Mouse (Mus musculus) testis, adult 2 months (tissue): Measurements from ENCODE around the gene Ptrhd1. TPM values are rescaled to one million over a fixed set of nuclear protein-coding genes. Genes with fewer than 3 reads are reported as not detected.

ENCODE experiments used
- H3K27ac ChIP-seq: fragments of 200-500 bp; 2 replicates; pipeline ENCODE4 v1.5.1; 2012; ENCODE audit warnings: low read depth, low read length; ENCODE audit not compliant: control insufficient read depth, insufficient read depth
- H3K27me3 ChIP-seq: fragments of 200-500 bp; 2 replicates; pipeline ENCODE4 v1.6.1; 2012; ENCODE audit warnings: mild to moderate bottlenecking, low read length, moderate library complexity; ENCODE audit not compliant: control insufficient read depth, insufficient read depth
- H3K36me3 ChIP-seq: fragments of 200-500 bp; 2 replicates; pipeline ENCODE4 v1.6.1; 2012; ENCODE audit warnings: mild to moderate bottlenecking, low read length; ENCODE audit not compliant: control insufficient read depth, insufficient read depth
- H3K4me1 ChIP-seq: fragments of 200-500 bp; 2 replicates; pipeline ENCODE4 v1.6.1; 2012; ENCODE audit warnings: low read length; ENCODE audit not compliant: control insufficient read depth, insufficient read depth
- H3K4me3 ChIP-seq: fragments of 200-500 bp; 2 replicates; pipeline ENCODE4 v1.5.1; 2012; ENCODE audit warnings: low read depth, mild to moderate bottlenecking, low read length, moderate library complexity, mixed read lengths; ENCODE audit not compliant: control insufficient read depth
- CTCF ChIP-seq: fragments of 200-500 bp; IDR thresholded peaks from 2 replicates; pipeline ENCODE4 v1.5.1; 2012; ENCODE audit warnings: low read depth, mild to moderate bottlenecking, inconsistent platforms, low read length, moderate library complexity; ENCODE audit not compliant: control insufficient read depth, insufficient read depth, insufficient replicate concordance
- POLR2A ChIP-seq: fragments of 200-500 bp; IDR thresholded peaks from 2 replicates; pipeline ENCODE4 v1.6.1; 2012; ENCODE audit warnings: low read depth, mild to moderate bottlenecking, inconsistent platforms, low read length, moderate library complexity; ENCODE audit not compliant: control insufficient read depth
- polyA plus RNA-seq: library from polyadenylated mRNA; depleted of rRNA; stranded (reverse); fragments of >200 nt; gene quantifications from 2 replicates; pipeline ENCODE4 v1.2.3, GENCODE M21; 2012

Ptrhd1 gene
- polyA plus RNA-seq, 1 experiment: 2.0 TPM

- TF ChIP-seq POLR2A: no peak
- no peak for TF ChIP-seq CTCF
- Histone ChIP-seq H3K4me3 (no peak overlapping the region), H3K27ac (no peak overlapping the region), H3K36me3 (no peaks in the 10 kb centered on the region), H3K27me3 (no peaks in the 10 kb centered on the region), H3K4me1 (no peaks in the 10 kb centered on the region)
Observed at GRCm38 (mm10) chr12:4194643-4195042, 39.2 kb upstream of the Ptrhd1 start.

- no peaks in the 10 kb centered on the region for H3K27me3 ChIP-seq
- H3K36me3 ChIP-seq: no peaks in the 10 kb centered on the region
- H3K27ac ChIP-seq: no peak overlapping the region
- no peaks in the 10 kb centered on the region for H3K4me1 ChIP-seq
- no peak overlapping the region for H3K4me3 ChIP-seq
- TF ChIP-seq POLR2A: no peak
- TF ChIP-seq CTCF: no peak
Observed at GRCm38 (mm10) chr12:4198702-4199101, 35.1 kb upstream of the Ptrhd1 start.

GRCm38 (mm10) chr12:4199271-4199670 lies 34.6 kb upstream of the Ptrhd1 start:
- no peak overlapping the region for H3K4me3 ChIP-seq
- no peaks in the 10 kb centered on the region for H3K4me1 ChIP-seq
- TF ChIP-seq CTCF: no peak
- no peak for TF ChIP-seq POLR2A
- no peaks in the 10 kb centered on the region for H3K36me3 ChIP-seq
- no peaks in the 10 kb centered on the region for H3K27me3 ChIP-seq
- H3K27ac ChIP-seq: no peak overlapping the region

- Histone ChIP-seq H3K27ac (no peak overlapping the region), H3K27me3 (no peaks in the 10 kb centered on the region), H3K36me3 (no peaks in the 10 kb centered on the region), H3K4me3 (no peak overlapping the region), H3K4me1 (no peaks in the 10 kb centered on the region)
- TF ChIP-seq CTCF (no peak), POLR2A (no peak)
Observed at GRCm38 (mm10) chr12:4201454-4202200, 32.2 kb upstream of the Ptrhd1 start.

GRCm38 (mm10) chr12:4202206-4202605 lies 31.6 kb upstream of the Ptrhd1 start:
- H3K27me3 ChIP-seq: no peaks in the 10 kb centered on the region
- no peaks in the 10 kb centered on the region for H3K36me3 ChIP-seq
- H3K4me1 ChIP-seq: no peaks in the 10 kb centered on the region
- TF ChIP-seq POLR2A (no peak), CTCF (no peak)
- no peak overlapping the region for H3K4me3 ChIP-seq
- H3K27ac ChIP-seq: no peak overlapping the region

GRCm38 (mm10) chr12:4206106-4206505 lies 27.7 kb upstream of the Ptrhd1 start:
- Histone ChIP-seq H3K27ac (no peak overlapping the region), H3K27me3 (no peaks in the 10 kb centered on the region), H3K4me3 (no peak overlapping the region), H3K4me1 (no peaks in the 10 kb centered on the region), H3K36me3 (no peaks in the 10 kb centered on the region; the same call in 1 of the 2 replicates)
- TF ChIP-seq POLR2A (no peak), CTCF (no peak)

GRCm38 (mm10) chr12:4208405-4209133 lies 25.3 kb upstream of the Ptrhd1 start:
- no peaks in the 10 kb centered on the region; the same call in 1 of the 2 replicates for H3K36me3 ChIP-seq
- H3K4me1 ChIP-seq: no peaks in the 10 kb centered on the region
- TF ChIP-seq CTCF (0 out of 2 replicates have a peak, but pooled peaks have one; percentile 5), POLR2A (no peak)
- H3K27ac ChIP-seq: no peak overlapping the region
- H3K27me3 ChIP-seq: no peaks in the 10 kb centered on the region
- H3K4me3 ChIP-seq: no peak overlapping the region
